Mouse (Mus musculus): ENCODE measurements around the gene Treh. TPM values are rescaled to one million over a fixed set of nuclear protein-coding genes. Genes with fewer than 3 reads are reported as not detected.

Gene Treh
- polyA plus RNA-seq, 1 experiment from 2014 or later = not detected

DNA sequence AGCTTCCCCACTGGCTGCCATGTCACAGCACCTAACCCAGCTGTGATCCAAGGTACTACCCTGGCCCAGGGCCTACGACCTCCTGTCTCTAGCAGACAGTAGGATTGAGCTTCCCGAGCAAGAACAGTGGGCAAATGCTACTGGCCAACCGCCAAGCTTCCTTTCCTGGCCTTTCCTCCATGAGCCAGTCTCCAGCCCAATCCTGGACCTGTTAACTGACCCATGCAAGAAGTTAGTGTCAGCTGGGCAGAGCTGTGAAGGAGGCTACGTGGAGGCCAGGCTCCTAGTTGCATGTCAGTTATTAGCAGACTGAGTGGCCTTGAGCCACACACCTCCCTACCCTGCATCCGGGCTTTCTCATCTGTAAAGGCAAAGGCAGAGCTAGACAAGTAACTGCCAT, 26.7 kb downstream of the Treh start:
- Histone ChIP-seq H3K9me3 (ENCODE audit: control insufficient read depth, low read length) (no peaks in the 10 kb centered on the region), H3K9ac (ENCODE audit: low read length) (no peak overlapping the region), H3K4me2 (ENCODE audit: low read depth, severe bottlenecking) (no peak overlapping the region), H3K4me3 (ENCODE audit: low read depth, low read length) (no peak overlapping the region), H3K27me3 (ENCODE audit: control insufficient read depth, insufficient read depth, low read length) (no peaks in the 10 kb centered on the region), H3K4me1 (ENCODE audit: control insufficient read depth, insufficient read depth, low read length) (no peaks in the 10 kb centered on the region), H3K27ac (replicated peaks; ENCODE audit: low read depth, low read length) (no peak overlapping the region), H3K36me3 (ENCODE audit: control insufficient read depth, insufficient read depth, low read length) (peaks cover 16% of the 10 kb centered on the region)
- DNase-seq (ENCODE audit: low spot score) = no peak
- ATAC-seq (ENCODE audit: insufficient number of reproducible peaks, low FRiP score, low TSS enrichment, low read depth) = no peak
- 90% methylated on average over 5 of the region's 5 CpGs for WGBS

DNA sequence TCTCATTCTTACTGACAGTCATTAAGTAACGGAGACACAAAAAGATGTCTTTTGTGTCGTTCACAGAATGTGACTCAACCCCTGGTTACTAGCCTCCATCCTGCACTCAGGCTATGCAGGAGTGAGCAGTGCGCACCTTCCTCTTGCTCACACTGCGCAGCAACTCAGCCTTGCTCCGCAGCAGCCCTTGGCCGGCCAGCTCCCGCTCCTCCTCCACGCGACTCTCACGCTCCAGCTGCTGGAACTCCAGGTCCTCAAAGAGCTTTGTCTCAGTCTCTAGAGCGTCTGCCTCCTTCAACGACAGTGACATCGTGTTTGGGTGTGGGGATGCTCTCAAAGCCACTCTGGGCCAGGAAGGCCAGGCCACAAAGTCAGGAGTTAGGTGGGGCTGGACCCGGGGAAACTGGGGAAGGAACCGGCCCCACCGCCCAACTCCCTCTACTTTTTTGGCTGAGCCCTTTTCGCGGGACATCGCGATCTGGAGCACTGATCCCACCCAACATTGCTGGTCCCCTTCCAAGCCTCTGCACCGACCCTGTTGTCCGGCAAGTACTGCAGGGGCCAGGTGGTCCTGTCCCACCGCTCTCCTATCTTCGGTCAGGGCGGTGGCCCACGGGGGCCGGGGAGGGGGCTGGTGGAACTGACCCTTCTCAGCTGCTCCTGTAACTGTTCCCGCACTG, 34.9 kb downstream of the Treh start:
- Histone ChIP-seq H3K9ac (ENCODE audit: low read length) (peak overlapping the region; percentile 53), H3K27me3 (ENCODE audit: control insufficient read depth, insufficient read depth, low read length) (no peaks in the 10 kb centered on the region), H3K9me3 (ENCODE audit: control insufficient read depth, low read length) (no peaks in the 10 kb centered on the region), H3K4me2 (ENCODE audit: low read depth, severe bottlenecking) (peak overlapping the region; percentile 68), H3K36me3 (ENCODE audit: control insufficient read depth, insufficient read depth, low read length) (peaks cover 10% of the 10 kb centered on the region; the same call in 1 of the 2 replicates), H3K27ac (replicated peaks; ENCODE audit: low read depth, low read length) (0 out of 2 replicates have a peak overlapping the region, but pooled peaks have one; percentile 52), H3K4me1 (ENCODE audit: control insufficient read depth, insufficient read depth, low read length) (peaks cover 14% of the 10 kb centered on the region; the same call in 1 of the 2 replicates), H3K4me3 (ENCODE audit: low read depth, low read length) (peak overlapping the region; percentile 25)
- DNase-seq (ENCODE audit: low spot score) (no peak), ATAC-seq (ENCODE audit: insufficient number of reproducible peaks, low FRiP score, low TSS enrichment, low read depth) (no peak)
- 15% methylated on average over 28 of the region's 28 CpGs for WGBS

DNA sequence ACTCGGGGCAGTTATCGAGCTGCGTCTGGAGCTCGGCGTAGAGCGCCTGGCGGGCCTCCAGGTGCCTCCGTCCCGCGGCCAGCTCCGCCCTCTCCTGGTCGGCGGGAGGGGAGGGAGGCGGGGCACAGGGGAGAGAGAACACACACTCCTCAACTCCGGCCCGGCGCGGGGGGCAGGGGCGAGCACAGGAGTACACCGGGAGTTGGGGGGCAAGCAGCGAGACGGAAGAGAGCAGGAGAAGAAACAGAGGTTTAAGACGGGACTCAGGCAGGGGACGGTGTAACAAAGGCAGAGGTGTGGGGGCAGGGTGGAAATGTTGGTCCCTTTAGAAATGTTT, 35.4 kb downstream of the Treh start:
- under 1% methylated on average over 24 of the region's 24 CpGs for WGBS
- Histone ChIP-seq H3K27me3 (ENCODE audit: control insufficient read depth, insufficient read depth, low read length) (no peaks in the 10 kb centered on the region), H3K9me3 (ENCODE audit: control insufficient read depth, low read length) (no peaks in the 10 kb centered on the region), H3K4me2 (ENCODE audit: low read depth, severe bottlenecking) (peak overlapping the region; percentile 68), H3K4me3 (ENCODE audit: low read depth, low read length) (peak overlapping the region; percentile 25), H3K27ac (replicated peaks; ENCODE audit: low read depth, low read length) (0 out of 2 replicates have a peak overlapping the region, but pooled peaks have one; percentile 52), H3K36me3 (ENCODE audit: control insufficient read depth, insufficient read depth, low read length) (peaks cover 8% of the 10 kb centered on the region; the same call in 1 of the 2 replicates), H3K4me1 (ENCODE audit: control insufficient read depth, insufficient read depth, low read length) (peaks cover 14% of the 10 kb centered on the region; the same call in 1 of the 2 replicates), H3K9ac (ENCODE audit: low read length) (peak overlapping the region; percentile 53)
- ATAC-seq (ENCODE audit: insufficient number of reproducible peaks, low FRiP score, low TSS enrichment, low read depth) = peak; percentile 86
- peak; percentile 89 for DNase-seq (ENCODE audit: low spot score)

DNA sequence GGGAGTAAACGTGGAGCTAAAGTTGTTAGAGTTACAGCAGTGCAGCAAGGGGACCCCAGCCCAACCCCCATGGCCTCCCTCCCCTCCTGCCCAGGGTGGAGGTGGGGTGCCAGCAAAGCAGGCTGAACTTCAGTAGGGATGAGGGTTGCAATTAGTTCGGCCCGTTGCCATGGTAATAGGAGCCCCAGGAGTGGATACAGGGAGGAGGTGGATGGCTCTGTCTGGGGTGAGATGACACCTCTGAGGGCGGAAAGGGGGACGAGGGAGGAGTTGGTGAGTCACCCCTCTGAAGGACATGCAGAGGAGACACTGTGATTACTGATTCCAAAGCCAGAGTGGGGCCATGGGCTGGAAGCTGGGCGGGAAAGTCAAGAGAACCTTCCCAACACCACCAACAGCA, 35.9 kb downstream of the Treh start:
- no peak overlapping the region for H3K27ac ChIP-seq (replicated peaks; ENCODE audit: low read depth, low read length)
- ATAC-seq (ENCODE audit: insufficient number of reproducible peaks, low FRiP score, low TSS enrichment, low read depth) (peak; percentile 15; the same call in 1 of the 2 replicates), DNase-seq (ENCODE audit: low spot score) (no peak)
- peaks cover 14% of the 10 kb centered on the region; the same call in 1 of the 2 replicates for H3K4me1 ChIP-seq (ENCODE audit: control insufficient read depth, insufficient read depth, low read length)
- H3K27me3 ChIP-seq (ENCODE audit: control insufficient read depth, insufficient read depth, low read length) = no peaks in the 10 kb centered on the region
- H3K9ac ChIP-seq (ENCODE audit: low read length) = peak overlapping the region; percentile 53; the same call in 1 of the 2 replicates
- H3K4me3 ChIP-seq (ENCODE audit: low read depth, low read length) = peak overlapping the region; percentile 25
- WGBS = 27% methylated on average over 6 of the region's 6 CpGs
- H3K9me3 ChIP-seq (ENCODE audit: control insufficient read depth, low read length) = no peaks in the 10 kb centered on the region
- H3K36me3 ChIP-seq (ENCODE audit: control insufficient read depth, insufficient read depth, low read length) = peaks cover 8% of the 10 kb centered on the region; the same call in 1 of the 2 replicates
- peak overlapping the region; percentile 68 for H3K4me2 ChIP-seq (ENCODE audit: low read depth, severe bottlenecking)

DNA sequence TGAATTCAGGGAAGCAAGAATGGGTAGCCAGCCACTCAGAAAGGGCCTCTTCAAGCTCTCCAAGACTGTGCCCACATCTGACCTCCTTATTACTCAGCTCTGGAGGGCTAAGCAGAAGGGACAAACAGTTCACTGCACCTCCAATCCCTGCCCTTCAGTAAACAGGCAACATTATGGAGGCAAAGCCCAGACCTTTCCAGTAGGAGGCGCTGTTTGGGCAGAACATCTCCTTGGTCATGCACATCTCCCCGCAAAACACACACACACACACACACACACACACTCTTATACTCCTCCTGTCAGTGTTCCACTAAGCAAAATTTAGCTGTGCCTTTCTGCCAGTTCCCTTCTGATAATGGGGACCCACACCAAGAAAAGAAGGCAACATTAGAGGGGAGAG, 36.6 kb downstream of the Treh start:
- H3K4me3 ChIP-seq (ENCODE audit: low read depth, low read length) = no peak overlapping the region
- H3K9me3 ChIP-seq (ENCODE audit: control insufficient read depth, low read length) = no peaks in the 10 kb centered on the region
- ATAC-seq (ENCODE audit: insufficient number of reproducible peaks, low FRiP score, low TSS enrichment, low read depth) (no peak), DNase-seq (ENCODE audit: low spot score) (peak; percentile 60)
- 55% methylated on average over 2 of the region's 2 CpGs for WGBS
- H3K27me3 ChIP-seq (ENCODE audit: control insufficient read depth, insufficient read depth, low read length) = no peaks in the 10 kb centered on the region
- peaks cover 8% of the 10 kb centered on the region; the same call in 1 of the 2 replicates for H3K36me3 ChIP-seq (ENCODE audit: control insufficient read depth, insufficient read depth, low read length)
- H3K4me1 ChIP-seq (ENCODE audit: control insufficient read depth, insufficient read depth, low read length) = peaks cover 14% of the 10 kb centered on the region; the same call in 1 of the 2 replicates
- H3K27ac ChIP-seq (replicated peaks; ENCODE audit: low read depth, low read length) = no peak overlapping the region
- H3K4me2 ChIP-seq (ENCODE audit: low read depth, severe bottlenecking) = no peak overlapping the region
- H3K9ac ChIP-seq (ENCODE audit: low read length) = no peak overlapping the region

DNA sequence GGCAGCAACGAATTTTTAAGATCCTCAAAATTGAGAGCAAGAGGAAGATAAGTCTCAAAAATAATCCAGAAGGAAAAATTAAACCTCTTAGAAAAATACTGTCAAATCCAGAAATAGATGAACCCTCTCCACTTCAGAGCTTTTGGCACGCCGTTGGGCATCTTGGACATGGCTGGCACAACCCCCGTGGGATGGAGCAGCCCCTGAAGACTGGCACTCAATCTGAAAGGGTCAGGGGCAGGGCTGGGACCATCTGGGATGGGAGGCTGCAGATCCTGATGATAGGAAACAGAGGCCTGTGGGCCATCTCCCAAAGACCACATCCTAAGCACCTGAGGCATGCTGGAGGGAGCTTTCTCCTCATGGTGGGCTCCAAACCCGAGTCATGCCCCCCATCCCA, 37.2 kb downstream of the Treh start:
- Histone ChIP-seq H3K4me3 (ENCODE audit: low read depth, low read length) (no peak overlapping the region), H3K27ac (replicated peaks; ENCODE audit: low read depth, low read length) (no peak overlapping the region), H3K9me3 (ENCODE audit: control insufficient read depth, low read length) (no peaks in the 10 kb centered on the region), H3K27me3 (ENCODE audit: control insufficient read depth, insufficient read depth, low read length) (no peaks in the 10 kb centered on the region), H3K9ac (ENCODE audit: low read length) (no peak overlapping the region), H3K4me2 (ENCODE audit: low read depth, severe bottlenecking) (no peak overlapping the region; the same call in 1 of the 2 replicates), H3K36me3 (ENCODE audit: control insufficient read depth, insufficient read depth, low read length) (peaks cover 8% of the 10 kb centered on the region; the same call in 1 of the 2 replicates), H3K4me1 (ENCODE audit: control insufficient read depth, insufficient read depth, low read length) (peaks cover 14% of the 10 kb centered on the region; the same call in 1 of the 2 replicates)
- DNase-seq (ENCODE audit: low spot score) (no peak), ATAC-seq (ENCODE audit: insufficient number of reproducible peaks, low FRiP score, low TSS enrichment, low read depth) (no peak)
- 88% methylated on average over 5 of the region's 5 CpGs for WGBS

DNA sequence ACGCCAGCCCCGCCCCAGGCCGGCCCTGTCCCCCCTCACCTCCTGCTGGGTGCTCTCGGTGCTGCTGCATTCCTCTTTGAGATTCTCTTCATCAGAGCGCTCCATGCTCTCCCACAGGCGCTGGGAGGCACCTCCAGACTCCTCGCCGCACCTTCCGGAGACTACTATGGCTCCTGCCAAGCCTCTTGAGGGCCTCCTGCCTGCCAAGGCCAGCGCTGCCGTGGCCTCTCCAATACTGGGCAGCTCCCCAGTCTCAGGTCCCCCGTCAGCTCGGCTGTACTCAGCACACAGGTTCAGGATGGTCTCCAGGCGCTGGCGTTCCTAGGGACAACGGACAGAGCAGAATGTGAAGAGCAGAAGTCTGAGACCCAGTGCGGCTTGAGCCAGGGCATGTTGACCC, 38.6 kb downstream of the Treh start:
- Histone ChIP-seq H3K9ac (ENCODE audit: low read length) (no peak overlapping the region), H3K27ac (replicated peaks; ENCODE audit: low read depth, low read length) (no peak overlapping the region), H3K4me3 (ENCODE audit: low read depth, low read length) (no peak overlapping the region), H3K9me3 (ENCODE audit: control insufficient read depth, low read length) (no peaks in the 10 kb centered on the region), H3K4me1 (ENCODE audit: control insufficient read depth, insufficient read depth, low read length) (peaks cover 14% of the 10 kb centered on the region; the same call in 1 of the 2 replicates), H3K36me3 (ENCODE audit: control insufficient read depth, insufficient read depth, low read length) (peaks cover 8% of the 10 kb centered on the region; the same call in 1 of the 2 replicates), H3K27me3 (ENCODE audit: control insufficient read depth, insufficient read depth, low read length) (no peaks in the 10 kb centered on the region), H3K4me2 (ENCODE audit: low read depth, severe bottlenecking) (no peak overlapping the region)
- ATAC-seq (ENCODE audit: insufficient number of reproducible peaks, low FRiP score, low TSS enrichment, low read depth) = no peak
- DNase-seq (ENCODE audit: low spot score) = no peak
- WGBS = 66% methylated on average over 17 of the region's 17 CpGs

DNA sequence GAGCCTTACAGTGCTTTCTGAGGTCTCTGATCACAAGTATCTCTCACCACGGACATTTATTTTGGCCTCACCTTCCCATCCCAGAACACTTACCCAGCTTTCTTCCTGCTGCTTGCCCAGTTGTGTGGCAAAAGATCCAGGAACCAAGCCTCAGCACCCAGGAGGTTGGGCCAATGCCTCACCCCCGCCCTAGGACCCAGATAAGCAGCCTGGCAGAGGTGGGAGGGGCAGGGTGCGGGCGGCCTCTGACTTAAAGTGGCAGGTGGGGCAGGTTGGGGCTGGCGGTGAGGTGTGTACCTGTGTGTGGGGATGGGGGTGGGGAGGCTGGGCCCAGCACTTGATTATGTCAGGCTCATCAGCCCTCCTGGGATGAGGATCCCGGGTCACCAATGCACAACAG, 40.0 kb downstream of the Treh start:
- H3K4me3 ChIP-seq (ENCODE audit: low read depth, low read length) = no peak overlapping the region
- DNase-seq (ENCODE audit: low spot score) = no peak
- no peaks in the 10 kb centered on the region for H3K27me3 ChIP-seq (ENCODE audit: control insufficient read depth, insufficient read depth, low read length)
- H3K4me1 ChIP-seq (ENCODE audit: control insufficient read depth, insufficient read depth, low read length) = peaks cover 10% of the 10 kb centered on the region; the same call in 1 of the 2 replicates
- H3K36me3 ChIP-seq (ENCODE audit: control insufficient read depth, insufficient read depth, low read length) = peaks cover 8% of the 10 kb centered on the region; the same call in 1 of the 2 replicates
- no peak for ATAC-seq (ENCODE audit: insufficient number of reproducible peaks, low FRiP score, low TSS enrichment, low read depth)
- H3K4me2 ChIP-seq (ENCODE audit: low read depth, severe bottlenecking) = no peak overlapping the region
- WGBS = 83% methylated on average over 6 of the region's 6 CpGs
- H3K27ac ChIP-seq (replicated peaks; ENCODE audit: low read depth, low read length) = no peak overlapping the region
- H3K9ac ChIP-seq (ENCODE audit: low read length) = no peak overlapping the region
- H3K9me3 ChIP-seq (ENCODE audit: control insufficient read depth, low read length) = no peaks in the 10 kb centered on the region

All from limb, embryonic 11.5 days (tissue).